Mouse (Mus musculus) forebrain, embryonic 14.5 days (tissue): ENCODE data around the gene Trnau1ap. TPM values are rescaled to one million over a fixed set of nuclear protein-coding genes. Genes with fewer than 3 reads are reported as not detected.
A peak's percentile ranks its signal among the peaks of the same experiment; 100 is the strongest.

Source experiments
- ATAC-seq: fragments of 200-750 bp; cut with Nextera tagmentation; 2 replicates; pipeline ENCODE4 v1.8.0; 2017; ENCODE audit warnings: mild to moderate bottlenecking, moderate library complexity
- DNase-seq: peaks from one replicate; pipeline ENCODE4 v3.0.0-alpha.2; 2015; ENCODE audit warnings: low spot score
- H3K27ac ChIP-seq: fragments of 300-500 bp; sonication (generic); 2 replicates; pipeline ENCODE4 v1.5.1; 2014; ENCODE audit warnings: low read depth, mild to moderate bottlenecking, control low read depth, low read length, moderate library complexity
- H3K27me3 ChIP-seq: fragments of 300-500 bp; sonication (generic); replicated peaks from 2 replicates; pipeline ENCODE4 v1.6.1; 2014; ENCODE audit warnings: low read length, control low read depth, mixed read lengths; ENCODE audit not compliant: control insufficient read depth, insufficient read depth
- H3K36me3 ChIP-seq: fragments of 300-500 bp; sonication (generic); 2 replicates; pipeline ENCODE4 v1.6.1; 2014; ENCODE audit warnings: low read length, control low read depth; ENCODE audit not compliant: control insufficient read depth, insufficient read depth
- H3K4me1 ChIP-seq: fragments of 300-500 bp; sonication (generic); 2 replicates; pipeline ENCODE4 v1.6.1; 2014; ENCODE audit warnings: antibody characterized with exemption, low read length, control low read depth; ENCODE audit not compliant: control insufficient read depth, insufficient read depth
- H3K4me2 ChIP-seq: fragments of 300-500 bp; sonication (generic); 2 replicates; pipeline ENCODE4 v1.6.1; 2014; ENCODE audit warnings: mild to moderate bottlenecking, control low read depth, low read length
- H3K4me3 ChIP-seq: fragments of 300-500 bp; sonication (generic); 2 replicates; pipeline ENCODE4 v1.5.1; 2014; ENCODE audit warnings: low read depth, low read length, control low read depth
- H3K9ac ChIP-seq: fragments of 300-500 bp; sonication (generic); 2 replicates; pipeline ENCODE4 v1.6.1; 2014; ENCODE audit warnings: mild to moderate bottlenecking, low read length, control low read depth, moderate library complexity
- H3K9me3 ChIP-seq: fragments of 300-500 bp; sonication (generic); replicated peaks from 2 replicates; pipeline ENCODE4 v1.6.1; 2016; ENCODE audit warnings: low read length, control low read depth, mixed read lengths; ENCODE audit not compliant: control insufficient read depth
- WGBS: fragments of 180-500 bp; shearing (Covaris S2); extraction: QIAGEN DNeasy Blood & Tissue Kit; methylation state at CpG from one replicate; pipeline ENCODE4 v1.1.7; 2014; 5-methylcytosine and 5-hydroxymethylcytosine counted together
- polyA plus RNA-seq: library from polyadenylated mRNA; unstranded; fragments of >200 nt; fragmentation: Nextera tagmentation; extraction: Ambion mirVana; gene quantifications from 2 replicates; pipeline ENCODE4 v1.2.1, GENCODE M21; 2014

Gene Trnau1ap
- polyA plus RNA-seq, 1 experiment from 2014 or later: 97.9 TPM

GRCm38 (mm10) chr4:132355403-132355802 is 26.1 kb upstream of the Trnau1ap start:
- DNase-seq: no peak
- H3K36me3 ChIP-seq: peaks cover 49% of the 10 kb centered on the region

GRCm38 (mm10) chr4:132354571-132354970 is 25.2 kb upstream of the Trnau1ap start:
- 85% methylated on average over 4 of the region's 4 CpGs for WGBS

More at GRCm38 (mm10) chr4:132355403-132355802, 26.1 kb upstream of the Trnau1ap start:
- Histone ChIP-seq H3K4me1 (peaks cover 7% of the 10 kb centered on the region; the same call in 1 of the 2 replicates), H3K4me3 (no peak overlapping the region), H3K9me3 (no peaks in the 10 kb centered on the region), H3K4me2 (no peak overlapping the region), H3K9ac (no peak overlapping the region), H3K27ac (no peak overlapping the region), H3K27me3 (no peaks in the 10 kb centered on the region)
- WGBS: 85% methylated on average over 3 of the region's 3 CpGs
- no peak for ATAC-seq

GRCm38 (mm10) chr4:132353481-132353885 is 24.1 kb upstream of the Trnau1ap start, which contains the start of gene Rcc1:
Gene Rcc1 (minus strand): TSS chr4:132353605.
- Histone ChIP-seq H3K36me3 (peaks cover 30% of the 10 kb centered on the region), H3K4me2 (peak within 1 kb of the TSS; percentile 88), H3K4me3 (peak within 1 kb of the TSS; percentile 81), H3K9me3 (no peaks in the 10 kb centered on the region), H3K4me1 (peaks cover 7% of the 10 kb centered on the region; the same call in 1 of the 2 replicates), H3K27me3 (no peaks in the 10 kb centered on the region), H3K27ac (peak within 1 kb of the TSS; percentile 90), H3K9ac (peak within 1 kb of the TSS; percentile 82)
- peak; percentile 93 for ATAC-seq
- peak; percentile 97 for DNase-seq
- 0% methylated on average over 31 of the region's 31 CpGs for WGBS

More at GRCm38 (mm10) chr4:132354571-132354970, 25.2 kb upstream of the Trnau1ap start:
- H3K27me3 ChIP-seq: no peaks in the 10 kb centered on the region
- no peak for ATAC-seq
- peaks cover 41% of the 10 kb centered on the region for H3K36me3 ChIP-seq
- no peak overlapping the region for H3K27ac ChIP-seq
- no peak overlapping the region for H3K4me3 ChIP-seq
- peaks cover 7% of the 10 kb centered on the region; the same call in 1 of the 2 replicates for H3K4me1 ChIP-seq
- no peak overlapping the region for H3K9ac ChIP-seq
- DNase-seq: no peak
- H3K4me2 ChIP-seq: no peak overlapping the region
- H3K9me3 ChIP-seq: no peaks in the 10 kb centered on the region

- H3K36me3 ChIP-seq: peaks cover 22% of the 10 kb centered on the region
- WGBS: 1% methylated on average over 14 of the region's 14 CpGs
- ATAC-seq (no peak), DNase-seq (no peak)
- H3K27ac ChIP-seq: peak overlapping the region; percentile 90
- no peaks in the 10 kb centered on the region for H3K9me3 ChIP-seq
- peaks cover 7% of the 10 kb centered on the region; the same call in 1 of the 2 replicates for H3K4me1 ChIP-seq
- no peaks in the 10 kb centered on the region for H3K27me3 ChIP-seq
- H3K9ac ChIP-seq: peak overlapping the region; percentile 82
- H3K4me3 ChIP-seq: peak overlapping the region; percentile 81
- H3K4me2 ChIP-seq: peak overlapping the region; percentile 88
Measured at GRCm38 (mm10) chr4:132352739-132353138, 23.4 kb upstream of the Trnau1ap start.

- DNase-seq (no peak), ATAC-seq (no peak)
- Histone ChIP-seq H3K9me3 (no peaks in the 10 kb centered on the region), H3K36me3 (peaks cover 11% of the 10 kb centered on the region; the same call in 1 of the 2 replicates), H3K4me2 (peak overlapping the region; percentile 88), H3K4me1 (peaks cover 7% of the 10 kb centered on the region; the same call in 1 of the 2 replicates), H3K4me3 (0 out of 2 replicates have a peak overlapping the region, but pooled peaks have one; percentile 81), H3K27me3 (no peaks in the 10 kb centered on the region), H3K9ac (0 out of 2 replicates have a peak overlapping the region, but pooled peaks have one; percentile 82), H3K27ac (no peak overlapping the region)
- WGBS: 63% methylated on average over 1 of the region's 1 CpGs
Measured at GRCm38 (mm10) chr4:132351401-132351800, 22.1 kb upstream of the Trnau1ap start.

GRCm38 (mm10) chr4:132350854-132351253 is 21.5 kb upstream of the Trnau1ap start:
- no peak overlapping the region for H3K9ac ChIP-seq
- no peaks in the 10 kb centered on the region for H3K9me3 ChIP-seq
- ATAC-seq (no peak), DNase-seq (no peak)
- peaks cover 7% of the 10 kb centered on the region; the same call in 1 of the 2 replicates for H3K4me1 ChIP-seq
- no peak overlapping the region for H3K4me3 ChIP-seq
- 68% methylated on average over 3 of the region's 3 CpGs for WGBS
- H3K27ac ChIP-seq: no peak overlapping the region
- H3K27me3 ChIP-seq: no peaks in the 10 kb centered on the region
- peaks cover 6% of the 10 kb centered on the region; the same call in 1 of the 2 replicates for H3K36me3 ChIP-seq
- H3K4me2 ChIP-seq: no peak overlapping the region

GRCm38 (mm10) chr4:132350123-132350740 is 20.9 kb upstream of the Trnau1ap start:
- Histone ChIP-seq H3K4me3 (no peak overlapping the region), H3K9me3 (no peaks in the 10 kb centered on the region), H3K9ac (no peak overlapping the region), H3K4me2 (no peak overlapping the region), H3K4me1 (peaks cover 7% of the 10 kb centered on the region; the same call in 1 of the 2 replicates), H3K36me3 (peaks cover 6% of the 10 kb centered on the region; the same call in 1 of the 2 replicates), H3K27me3 (no peaks in the 10 kb centered on the region), H3K27ac (no peak overlapping the region)
- 28% methylated on average over 2 of the region's 2 CpGs for WGBS
- no peak for ATAC-seq
- no peak for DNase-seq

- 57% methylated on average over 3 of the region's 3 CpGs for WGBS
- H3K36me3 ChIP-seq: peaks cover 6% of the 10 kb centered on the region; the same call in 1 of the 2 replicates
- no peak overlapping the region for H3K4me3 ChIP-seq
- no peak for DNase-seq
- ATAC-seq: no peak
- H3K9me3 ChIP-seq: no peaks in the 10 kb centered on the region
- no peak overlapping the region for H3K27ac ChIP-seq
- no peak overlapping the region for H3K9ac ChIP-seq
- H3K4me2 ChIP-seq: no peak overlapping the region
- H3K27me3 ChIP-seq: no peaks in the 10 kb centered on the region
- peaks cover 11% of the 10 kb centered on the region for H3K4me1 ChIP-seq
Measured at GRCm38 (mm10) chr4:132349495-132350122, 20.3 kb upstream of the Trnau1ap start.
